Mouse (Mus musculus) G1E (cell line): ENCODE data around the gene Ptpn22.
A peak's percentile ranks its signal among the peaks of the same experiment; 100 is the strongest.

Source experiments
- CTCF ChIP-seq: IDR thresholded peaks from 2 replicates; pipeline ENCODE4 v1.5.1; 2012; ENCODE audit warnings: low read depth, low read length, inconsistent platforms, mixed read lengths
- GATA1 ChIP-seq: IDR thresholded peaks from 2 replicates; pipeline ENCODE4 v1.6.1; 2012; ENCODE audit warnings: borderline replicate concordance, low read length, inconsistent platforms, mixed read lengths
- TAL1 ChIP-seq: conservative IDR thresholded peaks from 2 replicates; pipeline ENCODE4 v1.6.1; 2012; ENCODE audit warnings: low read depth, low read length, inconsistent platforms, mixed read lengths

DNA sequence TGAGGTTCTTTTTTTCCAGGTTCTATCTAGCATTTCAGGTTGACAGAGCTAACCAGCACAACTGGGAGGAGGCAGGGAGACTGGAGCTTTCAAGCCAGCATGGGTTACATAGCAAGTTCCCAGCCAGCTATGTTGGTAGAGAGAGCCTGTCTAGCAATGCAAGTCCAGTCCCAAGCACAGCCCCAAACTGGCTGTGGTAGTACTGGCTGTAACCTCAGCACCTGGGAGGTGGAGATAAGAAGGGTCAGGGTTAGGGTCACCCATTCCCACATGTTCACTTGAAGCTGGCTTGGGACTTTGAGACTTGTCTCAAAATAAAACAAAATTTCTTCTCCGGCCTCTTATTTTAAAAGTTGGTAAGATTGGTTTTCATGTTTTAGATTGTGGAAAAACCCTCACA is 60.5 kb downstream of the Ptpn22 start:
- TF ChIP-seq GATA1 (no peak), CTCF (no peak), TAL1 (peak; percentile 76)
